Mouse (Mus musculus) retina, embryonic 14.5 days (tissue): ENCODE data around the gene Wwc2.

Experiments used
- DNase-seq: peaks from one replicate; pipeline ENCODE4 v3.0.0-alpha.2; 2015; ENCODE audit warnings: low spot score

Wwc2 gene

GRCm38 (mm10) chr8:47905256-47905655 lies 85.5 kb downstream of the Wwc2 start:
- DNase-seq, result no peak

GRCm38 (mm10) chr8:47904004-47904403 lies 86.7 kb downstream of the Wwc2 start:
- no peak for DNase-seq

- no peak for DNase-seq
Observed at GRCm38 (mm10) chr8:47902704-47903103, 88.0 kb downstream of the Wwc2 start.

GRCm38 (mm10) chr8:47900361-47900760 lies 90.4 kb downstream of the Wwc2 start:
- no peak for DNase-seq

GRCm38 (mm10) chr8:47899891-47900290 lies 90.8 kb downstream of the Wwc2 start:
- DNase-seq, result no peak

- DNase-seq, result no peak
Observed at GRCm38 (mm10) chr8:47892419-47892818, 98.3 kb downstream of the Wwc2 start.

- DNase-seq, result no peak
Observed at GRCm38 (mm10) chr8:47891641-47892040, 99.1 kb downstream of the Wwc2 start.

- no peak for DNase-seq
Observed at GRCm38 (mm10) chr8:47890814-47891210, 99.9 kb downstream of the Wwc2 start.

GRCm38 (mm10) chr8:47889936-47890813 lies 100.5 kb downstream of the Wwc2 start:
- no peak for DNase-seq

- no peak for DNase-seq
Observed at GRCm38 (mm10) chr8:47888841-47889570, 101.7 kb downstream of the Wwc2 start.

GRCm38 (mm10) chr8:47884306-47884705 lies 106.4 kb downstream of the Wwc2 start:
- no peak for DNase-seq

GRCm38 (mm10) chr8:47883739-47884138 lies 107.0 kb downstream of the Wwc2 start:
- no peak for DNase-seq

- DNase-seq, result no peak
Observed at GRCm38 (mm10) chr8:47878516-47878915, 112.2 kb downstream of the Wwc2 start.

- DNase-seq, result no peak
Observed at GRCm38 (mm10) chr8:47875865-47876264, 114.9 kb downstream of the Wwc2 start.

GRCm38 (mm10) chr8:47874497-47875178 lies 116.1 kb downstream of the Wwc2 start:
- no peak for DNase-seq

GRCm38 (mm10) chr8:47872361-47873107 lies 118.2 kb downstream of the Wwc2 start:
- DNase-seq, result peak; percentile 81

- DNase-seq, result peak; percentile 92
Observed at GRCm38 (mm10) chr8:47867067-47867466, 123.7 kb downstream of the Wwc2 start.

GRCm38 (mm10) chr8:47866568-47866967 lies 124.2 kb downstream of the Wwc2 start:
- no peak for DNase-seq

- no peak for DNase-seq
Observed at GRCm38 (mm10) chr8:47859259-47859658, 131.5 kb downstream of the Wwc2 start.

GRCm38 (mm10) chr8:47853356-47853755 lies 137.4 kb downstream of the Wwc2 start:
- DNase-seq, result no peak

GRCm38 (mm10) chr8:47852737-47853136 lies 138.0 kb downstream of the Wwc2 start:
- no peak for DNase-seq
